21 mouse cellular contexts compared by ENCODE assay signal in genomic region chr2:92819586-92819985, GRCm38 (mm10).
DNase-seq lines count a peak whose midpoint lies in the region; ATAC-seq and TF ChIP-seq lines count a peak whose summit lies in the region.
"Had no signal": no experiment of that assay in that cellular context is flagged by ENCODE, and none has a peak within 500 bp of the region (broad histone marks: within the 10 kb centered on the region; RNA-seq: fewer than 3 reads in every experiment).

No protein-coding gene starts in this region.

- no peak; the same call in 1 of the 2 replicates for TF ChIP-seq CTCF in left cerebral cortex, adult 2 months (IDR thresholded peaks at IDR 0.05)

- H3K27ac ChIP-seq in left cerebral cortex, adult 2 months = peak overlapping the region; percentile 63

- H3K4me3 ChIP-seq in left cerebral cortex, adult 2 months = no peak overlapping the region

- intact Hi-C loops in left cerebral cortex, adult 2 months (cut with DNase I) = no loop called here

- DNase-seq in frontal cortex, postnatal 10 days (ENCODE audit: low spot score in 2 of 2) = no peak
- DNase-seq in frontal cortex, adult 2 months (ENCODE audit: extremely low spot score in 1 of 2, low spot score in 1 of 2) = peak; percentile 19 to 26
- no peak for DNase-seq in frontal cortex, postnatal 25 days (ENCODE audit: low spot score in 2 of 2)
- no peak for DNase-seq in left cerebral cortex, adult 2 months (ENCODE audit: extremely low spot score in 1 of 2, low spot score in 2 of 2)
- DNase-seq in left cerebral cortex, adult 9 months (ENCODE audit: low spot score in 2 of 2) = no peak
- DNase-seq in brain, adult 2 months (ENCODE audit: low read depth, low spot score) = peak; percentile 66
- no peak for DNase-seq in heart, adult 11 months
- DNase-seq: adrenal gland, adult 2 months; adrenal gland, adult 8-10 months; adrenal gland, postnatal 10 days; adrenal gland, postnatal 14 days; adrenal gland, postnatal 25 days; adrenal gland, postnatal 36 days; B cell, adult 2 months; cerebellum, adult 11 months; cerebellum, adult 11-12 months; cerebellum, adult 18-20 months had no signal

- peak; percentile 45 for ATAC-seq in frontal cortex, adult (ENCODE audit: low TSS enrichment)
- ATAC-seq: activated CD4-positive, CD25-positive, alpha-beta regulatory T cell, adult 4 months; CD4-positive, CD25-positive, alpha-beta regulatory T cell, adult 4 months; Patski had no signal

Comparison
In these comparisons a context has a peak if more than half of its experiments do, and no peak if none do; other contexts are left out.
1. DNase-seq: peak in frontal cortex, adult 2 months (2 of 2) and brain, adult 2 months (single experiment); none in frontal cortex, postnatal 10 days (0 of 2), frontal cortex, postnatal 25 days (0 of 2), left cerebral cortex, adult 2 months (0 of 2), left cerebral cortex, adult 9 months (0 of 2) and heart, adult 11 months (single experiment).